Mouse (Mus musculus) testis, adult 2 months (tissue): ENCODE measurements around the gene Ccdc96. TPM values are rescaled to one million over a fixed set of nuclear protein-coding genes. Genes with fewer than 3 reads are reported as not detected.

Source experiments
- H3K27ac ChIP-seq: fragments of 200-500 bp; 2 replicates; pipeline ENCODE4 v1.5.1; 2012; ENCODE audit warnings: low read depth, low read length; ENCODE audit not compliant: control insufficient read depth, insufficient read depth
- H3K27me3 ChIP-seq: fragments of 200-500 bp; 2 replicates; pipeline ENCODE4 v1.6.1; 2012; ENCODE audit warnings: mild to moderate bottlenecking, low read length, moderate library complexity; ENCODE audit not compliant: control insufficient read depth, insufficient read depth
- H3K36me3 ChIP-seq: fragments of 200-500 bp; 2 replicates; pipeline ENCODE4 v1.6.1; 2012; ENCODE audit warnings: mild to moderate bottlenecking, low read length; ENCODE audit not compliant: control insufficient read depth, insufficient read depth
- H3K4me1 ChIP-seq: fragments of 200-500 bp; 2 replicates; pipeline ENCODE4 v1.6.1; 2012; ENCODE audit warnings: low read length; ENCODE audit not compliant: control insufficient read depth, insufficient read depth
- H3K4me3 ChIP-seq: fragments of 200-500 bp; 2 replicates; pipeline ENCODE4 v1.5.1; 2012; ENCODE audit warnings: low read depth, mild to moderate bottlenecking, low read length, moderate library complexity, mixed read lengths; ENCODE audit not compliant: control insufficient read depth
- CTCF ChIP-seq: fragments of 200-500 bp; IDR thresholded peaks from 2 replicates; pipeline ENCODE4 v1.5.1; 2012; ENCODE audit warnings: low read depth, mild to moderate bottlenecking, inconsistent platforms, low read length, moderate library complexity; ENCODE audit not compliant: control insufficient read depth, insufficient read depth, insufficient replicate concordance
- POLR2A ChIP-seq: fragments of 200-500 bp; IDR thresholded peaks from 2 replicates; pipeline ENCODE4 v1.6.1; 2012; ENCODE audit warnings: low read depth, mild to moderate bottlenecking, inconsistent platforms, low read length, moderate library complexity; ENCODE audit not compliant: control insufficient read depth
- polyA plus RNA-seq: library from polyadenylated mRNA; depleted of rRNA; stranded (reverse); fragments of >200 nt; gene quantifications from 2 replicates; pipeline ENCODE4 v1.2.3, GENCODE M21; 2012; rRNA removed

The Ccdc96 gene
- polyA plus RNA-seq: 61.8 and 64.3 TPM in 2 replicates

DNA sequence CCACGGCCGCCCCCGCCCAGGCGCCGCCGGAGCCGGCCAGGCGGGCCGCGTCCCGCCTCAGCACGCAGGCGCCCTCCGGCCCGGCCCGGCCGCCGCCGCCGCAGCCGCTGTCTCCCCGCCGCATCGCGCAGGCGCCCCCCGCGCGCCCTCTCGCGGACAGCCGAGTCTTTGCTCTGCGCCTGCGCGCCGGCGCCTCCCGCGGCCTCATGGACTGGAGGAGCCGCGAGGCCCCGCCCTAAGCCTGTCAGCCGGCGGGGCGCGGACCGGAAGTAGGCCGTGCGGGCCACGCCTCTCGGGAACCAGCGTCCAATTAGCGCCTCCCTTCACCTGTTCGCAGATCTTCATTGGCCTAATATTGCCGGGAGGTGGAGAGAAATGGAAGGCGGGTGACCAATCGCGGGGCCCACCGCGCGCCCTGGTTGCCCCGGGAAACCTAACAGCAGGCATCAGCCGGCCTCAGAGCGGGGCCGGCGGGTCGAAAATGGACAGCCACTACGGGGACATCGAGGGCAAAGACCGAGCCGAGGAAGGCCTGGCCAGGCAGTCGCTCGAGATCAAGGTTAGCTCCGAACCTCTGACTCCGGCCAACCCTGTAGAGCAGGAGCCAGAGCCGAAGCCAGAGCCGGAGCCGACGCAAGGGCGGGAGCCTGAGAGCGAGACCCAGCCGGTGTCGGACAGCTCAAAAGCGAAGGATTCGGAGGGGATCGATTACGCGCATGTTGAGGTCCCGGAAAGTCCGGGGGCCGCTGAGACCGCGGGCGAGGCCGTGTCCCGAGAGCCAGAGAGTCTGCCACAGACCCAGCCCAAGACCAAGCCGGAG, at the start of gene Ccdc96, which contains the start of gene Tada2b:
Gene Ccdc96 (plus strand): TSS at position 418 of the 820 bp plus-strand sequence.
Gene Tada2b (minus strand): TSS at position 115 of the 820 bp plus-strand sequence.
- peaks cover 2% of the 10 kb centered on the region for H3K4me1 ChIP-seq
- peak within 1 kb of the TSS; percentile 96 for H3K27ac ChIP-seq
- TF ChIP-seq CTCF (0 out of 2 replicates have a peak, but pooled peaks have one; percentile 7), POLR2A (peak; percentile 80)
- peak within 1 kb of the TSS; percentile 93 for H3K4me3 ChIP-seq
- no peaks in the 10 kb centered on the region for H3K27me3 ChIP-seq
- H3K36me3 ChIP-seq: no peaks in the 10 kb centered on the region; the same call in none of the 2 replicates

DNA sequence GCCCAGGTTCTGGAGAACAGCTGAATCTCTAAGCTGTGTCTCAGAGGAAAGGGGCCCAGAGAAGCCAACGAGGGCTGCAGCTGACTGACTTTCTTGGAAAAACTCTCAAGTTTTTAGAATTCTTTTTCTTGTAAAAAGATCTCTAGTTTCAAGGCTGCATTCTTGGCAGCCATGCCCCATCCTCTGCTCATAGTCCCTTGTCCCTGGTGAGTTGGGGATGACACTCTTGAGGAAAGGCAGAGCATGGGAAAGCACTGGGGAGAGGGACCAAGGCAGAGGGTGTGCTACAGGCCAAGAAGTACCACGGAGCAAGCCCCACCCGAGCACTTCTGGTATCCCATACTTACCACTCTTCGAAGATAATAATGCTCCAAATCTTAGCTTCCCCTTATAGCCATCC, 47.5 kb upstream of the Ccdc96 start:
- TF ChIP-seq CTCF (no peak), POLR2A (no peak)
- Histone ChIP-seq H3K4me1 (no peaks in the 10 kb centered on the region), H3K36me3 (no peaks in the 10 kb centered on the region), H3K27ac (0 out of 2 replicates have a peak overlapping the region, but pooled peaks have one; percentile 12), H3K27me3 (no peaks in the 10 kb centered on the region), H3K4me3 (no peak overlapping the region)

DNA sequence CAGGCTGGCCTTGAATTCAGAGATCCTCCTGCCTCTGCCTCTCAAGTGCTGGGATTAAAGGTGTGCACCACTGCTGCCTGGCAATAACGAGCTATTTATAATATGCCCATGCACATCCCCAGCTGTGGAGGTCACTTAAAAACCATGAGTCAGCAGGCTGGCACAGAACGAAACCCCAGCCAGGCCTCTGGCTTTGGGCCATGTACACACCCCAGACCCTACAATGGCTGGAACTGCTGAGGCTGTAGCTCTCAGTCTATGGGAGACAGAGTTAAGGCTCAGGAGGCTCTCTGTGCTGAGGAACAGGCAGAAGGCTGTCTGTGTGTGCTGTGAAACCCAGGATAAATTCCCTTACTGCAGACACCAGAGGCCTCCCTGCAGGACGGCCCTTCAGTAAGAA, 43.6 kb upstream of the Ccdc96 start:
- Histone ChIP-seq H3K4me1 (peaks cover under 1% of the 10 kb centered on the region), H3K27ac (no peak overlapping the region)

DNA sequence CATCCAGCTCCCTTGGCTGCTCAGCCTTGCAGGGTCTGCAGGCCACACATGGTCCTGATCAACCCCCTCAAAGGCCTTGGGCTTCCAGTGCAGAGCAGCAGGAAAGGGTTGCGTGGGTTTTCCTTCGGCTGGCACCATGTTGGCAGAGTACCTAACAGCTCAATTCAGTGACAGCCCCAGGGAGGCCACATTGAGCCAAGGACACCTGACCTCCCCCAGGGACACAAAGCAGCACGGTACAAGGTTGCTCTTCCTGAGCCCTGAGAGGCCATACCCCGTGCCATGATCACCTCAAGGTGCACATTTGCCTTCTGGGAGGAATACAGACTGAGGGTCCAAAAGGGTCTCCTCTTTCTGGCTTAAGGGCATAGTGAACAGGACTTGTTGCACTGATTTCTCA, 39.8 kb upstream of the Ccdc96 start:
- Histone ChIP-seq H3K4me1 (peaks cover 5% of the 10 kb centered on the region), H3K27me3 (no peaks in the 10 kb centered on the region), H3K4me3 (no peak overlapping the region), H3K36me3 (no peaks in the 10 kb centered on the region), H3K27ac (no peak overlapping the region)
- TF ChIP-seq POLR2A (no peak), CTCF (no peak)

More for the DNA sequence above, 43.6 kb upstream of the Ccdc96 start:
- TF ChIP-seq CTCF: no peak
- no peak for TF ChIP-seq POLR2A
- Histone ChIP-seq H3K4me3 (no peak overlapping the region), H3K27me3 (no peaks in the 10 kb centered on the region), H3K36me3 (no peaks in the 10 kb centered on the region)

DNA sequence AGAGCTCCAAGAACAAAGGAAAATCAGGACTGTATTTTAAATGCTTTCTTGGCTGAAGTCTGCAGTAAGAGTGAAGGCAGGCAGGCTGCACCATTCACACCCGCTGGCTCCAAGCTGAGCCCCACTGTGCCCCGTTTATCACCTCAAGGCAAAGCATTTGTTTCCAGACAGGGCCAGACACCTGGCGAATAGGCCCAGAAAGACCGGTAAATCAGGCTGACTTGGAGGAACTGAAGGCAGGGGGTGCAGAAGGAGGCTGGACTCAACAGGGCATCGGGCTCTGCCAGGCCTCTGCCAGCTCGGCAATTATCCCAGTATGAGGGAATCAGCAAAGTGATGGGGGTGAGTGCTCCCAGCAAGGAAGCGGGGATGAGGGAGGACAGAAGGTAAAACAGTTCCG, 39.4 kb upstream of the Ccdc96 start:
- H3K4me3 ChIP-seq: no peak overlapping the region
- TF ChIP-seq CTCF (no peak), POLR2A (no peak)
- no peak overlapping the region for H3K27ac ChIP-seq
- H3K27me3 ChIP-seq: no peaks in the 10 kb centered on the region
- peaks cover 5% of the 10 kb centered on the region for H3K4me1 ChIP-seq
- H3K36me3 ChIP-seq: no peaks in the 10 kb centered on the region

DNA sequence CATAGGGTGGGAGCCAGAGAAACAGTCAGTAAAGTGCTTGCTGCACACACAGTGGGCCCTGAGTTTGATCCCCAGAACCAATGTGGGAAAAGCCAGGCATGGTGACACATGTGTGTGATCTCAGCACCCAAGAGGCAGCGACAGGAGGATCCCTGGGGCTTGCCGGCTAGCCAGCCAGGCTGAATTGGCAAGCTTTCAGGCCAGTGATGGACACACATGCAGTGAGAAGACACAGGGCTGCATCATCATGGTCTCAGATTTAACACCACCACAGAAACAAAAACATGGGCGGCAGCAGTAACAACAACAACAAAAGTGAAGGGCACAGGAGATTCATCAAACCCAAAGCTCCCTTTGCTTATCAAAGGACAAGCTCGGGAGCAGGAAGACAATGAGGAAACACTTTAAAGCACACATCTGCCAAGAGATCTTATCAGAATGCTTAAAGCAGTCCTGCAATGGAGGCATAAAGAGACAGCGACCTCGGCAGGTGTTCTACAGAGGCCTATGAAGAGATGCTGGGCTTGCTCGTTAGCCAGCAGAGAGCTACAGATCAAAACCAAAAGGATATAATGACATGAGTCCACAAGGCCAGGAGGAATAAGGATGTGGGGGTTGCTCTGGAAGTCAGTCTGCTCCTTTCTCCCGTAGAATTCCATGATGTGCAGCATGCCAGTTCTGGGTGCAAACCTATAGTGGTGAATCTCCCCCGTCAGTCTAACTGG, 38.1 kb upstream of the Ccdc96 start:
- Histone ChIP-seq H3K27ac (no peak overlapping the region), H3K4me3 (no peak overlapping the region)

DNA sequence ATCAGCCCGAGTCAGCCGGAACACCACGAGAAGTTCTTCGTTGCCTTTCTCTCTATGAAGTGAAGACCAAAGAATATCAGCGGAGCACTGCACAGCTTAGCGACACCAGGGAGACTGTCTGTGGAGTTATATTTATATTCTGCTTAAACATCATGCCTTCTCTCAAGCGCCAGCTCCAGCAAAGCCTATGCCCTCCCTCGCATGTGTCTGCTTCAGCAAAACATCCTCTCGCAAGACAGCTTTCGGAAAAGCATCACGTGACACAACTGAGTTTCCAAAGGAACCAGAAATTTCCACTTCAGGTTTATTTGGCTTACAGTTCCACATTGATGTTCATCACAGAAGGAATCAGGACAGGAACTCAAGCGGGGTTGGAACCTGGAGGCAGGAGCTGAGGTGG, 36.5 kb upstream of the Ccdc96 start:
- Histone ChIP-seq H3K27me3 (no peaks in the 10 kb centered on the region), H3K4me1 (peaks cover 5% of the 10 kb centered on the region), H3K36me3 (no peaks in the 10 kb centered on the region), H3K4me3 (no peak overlapping the region), H3K27ac (no peak overlapping the region)
- TF ChIP-seq CTCF: no peak
- no peak for TF ChIP-seq POLR2A

More for the DNA sequence above, 38.1 kb upstream of the Ccdc96 start:
- Histone ChIP-seq H3K4me1 (peaks cover 5% of the 10 kb centered on the region), H3K27me3 (no peaks in the 10 kb centered on the region), H3K36me3 (no peaks in the 10 kb centered on the region)
- TF ChIP-seq POLR2A (no peak), CTCF (no peak)
